Mouse (Mus musculus) lung, postnatal 0 days (tissue): ENCODE results near the gene Rapsn.

Experiments
- CTCF ChIP-seq: IDR thresholded peaks from 2 replicates; pipeline ENCODE4 v1.5.1; 2016; ENCODE audit warnings: antibody characterized with exemption, mild to moderate bottlenecking
- EP300 ChIP-seq: IDR thresholded peaks from 2 replicates; pipeline ENCODE4 v1.6.1; 2016; ENCODE audit warnings: antibody characterized with exemption, mild to moderate bottlenecking, control low read depth

DNA sequence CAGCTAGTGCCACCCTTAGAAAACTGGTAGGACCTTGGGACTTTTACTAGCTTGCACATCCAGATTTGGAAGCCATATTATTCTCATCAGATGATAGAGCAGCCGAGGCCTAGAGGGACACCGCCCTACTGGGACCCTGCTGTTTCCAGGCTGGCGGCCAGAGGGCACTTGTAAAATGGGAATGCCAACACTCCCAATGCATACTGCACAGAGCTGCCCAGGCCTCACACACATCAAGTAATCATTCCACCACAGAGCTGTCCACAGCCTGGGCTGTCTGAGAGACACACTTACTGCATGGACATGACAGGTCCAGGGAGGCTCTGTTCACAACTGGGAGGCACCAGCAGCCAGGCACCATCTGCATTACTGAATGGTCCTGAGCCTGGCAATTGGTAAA, 31.0 kb downstream of the Rapsn start:
- TF ChIP-seq EP300 (no peak), CTCF (no peak)
